Mouse (Mus musculus) T-cell, adult 2 months (primary cell): Measurements from ENCODE around the gene Orm2.

ENCODE experiments used
- DNase-seq: peaks from one replicate; pipeline ENCODE4 v3.0.0; 2022; ENCODE audit warnings: low spot score

The Orm2 gene

DNA sequence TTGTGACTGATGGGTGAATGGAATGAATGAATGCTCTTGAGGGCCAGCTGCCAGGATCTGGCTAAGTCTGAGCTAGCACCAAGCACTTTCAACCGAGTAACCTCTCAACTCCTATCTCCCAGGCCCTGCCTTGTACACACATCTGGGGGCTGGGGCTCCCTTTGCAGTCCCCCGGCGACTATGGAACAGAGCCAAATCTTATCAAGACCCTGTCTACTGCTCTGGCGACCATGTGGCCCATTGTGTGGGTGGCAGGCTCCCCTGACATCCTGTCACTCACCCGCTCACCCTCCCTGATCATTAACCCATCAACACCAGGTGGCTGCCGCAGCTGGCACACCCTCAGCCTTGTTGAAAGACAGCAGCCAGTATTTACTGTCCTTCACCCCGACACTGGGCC, 42.8 kb downstream of the Orm2 start:
- DNase-seq: peak; percentile 57

- DNase-seq: no peak
These were observed 43.4 kb downstream of the Orm2 start for GRCm38 (mm10) chr4:63405683-63406082.

DNA sequence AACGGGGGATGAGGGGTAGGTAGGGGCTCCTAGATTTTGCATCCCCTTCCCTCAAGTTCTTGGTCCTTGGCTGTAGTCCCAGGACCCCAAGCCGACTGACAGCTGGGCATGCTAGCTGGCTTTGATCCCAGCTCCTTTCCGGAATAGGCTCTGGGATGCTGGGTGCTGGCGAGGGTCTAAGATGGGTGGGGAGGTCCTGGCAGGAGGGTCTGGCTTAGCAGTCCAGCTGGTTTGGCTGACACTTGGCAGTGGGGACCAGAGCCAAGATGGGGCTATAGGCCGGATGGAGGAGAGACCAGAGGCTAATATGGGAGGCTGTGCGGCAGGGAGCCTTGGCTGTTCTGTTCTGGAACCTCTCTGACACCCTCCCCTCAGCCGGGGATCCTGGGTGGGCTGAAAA, 46.0 kb downstream of the Orm2 start:
- DNase-seq: no peak

GRCm38 (mm10) chr4:63408649-63409048, 46.4 kb downstream of the Orm2 start:
- peak; percentile 56 for DNase-seq

DNA sequence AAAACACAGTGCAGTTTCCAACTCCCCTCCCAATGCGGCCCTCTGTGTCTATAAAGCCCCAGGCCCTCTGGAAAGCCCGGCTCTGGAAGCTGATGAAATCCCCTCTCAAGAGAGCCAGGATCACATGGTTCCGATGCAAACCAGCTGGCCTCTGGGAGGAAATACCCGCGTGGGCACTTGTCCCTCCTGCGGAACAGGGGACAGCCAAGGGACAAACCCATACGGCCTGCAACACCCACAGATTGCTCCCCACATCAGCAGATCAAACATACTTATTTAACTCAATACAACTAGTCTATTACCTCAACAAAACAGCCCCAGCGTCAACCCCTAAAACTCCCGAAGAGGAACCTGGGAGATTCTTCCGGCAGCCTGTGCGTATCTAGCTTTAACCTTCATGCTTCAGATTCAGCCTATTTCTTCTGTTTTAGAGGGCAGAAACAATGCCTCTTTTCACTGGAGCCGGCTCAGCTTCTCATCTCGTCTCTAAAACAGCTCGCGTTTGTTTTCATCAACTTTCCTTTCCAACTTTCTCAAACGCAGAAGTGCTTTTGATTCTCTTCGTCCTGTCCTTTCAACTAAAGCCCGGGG, 47.2 kb downstream of the Orm2 start:
- peak; percentile 48 for DNase-seq

- peak; percentile 85 for DNase-seq
These were observed 47.8 kb downstream of the Orm2 start for GRCm38 (mm10) chr4:63409908-63410582.

- DNase-seq: peak; percentile 93
These were observed 48.3 kb downstream of the Orm2 start for GRCm38 (mm10) chr4:63410583-63410934.

- no peak for DNase-seq
These were observed 49.0 kb downstream of the Orm2 start for GRCm38 (mm10) chr4:63411222-63411621.

GRCm38 (mm10) chr4:63414951-63415350, 52.7 kb downstream of the Orm2 start:
- peak; percentile 44 for DNase-seq
